Mouse (Mus musculus) small intestine, adult 2 months (tissue): ENCODE data around the gene Myo1g.

Source experiments
- CTCF ChIP-seq: fragments of 200-500 bp; IDR thresholded peaks from 2 replicates; pipeline ENCODE4 v1.5.1; 2012; ENCODE audit warnings: low read depth, mild to moderate bottlenecking, control low read depth, inconsistent platforms, low read length, moderate library complexity, mixed read lengths; ENCODE audit not compliant: insufficient replicate concordance, insufficient read length; ENCODE audit errors: extremely low read depth
- POLR2A ChIP-seq: fragments of 200-500 bp; IDR thresholded peaks from 2 replicates; pipeline ENCODE4 v1.6.1; 2012; ENCODE audit warnings: low read depth, mild to moderate bottlenecking, control low read depth, inconsistent platforms, low read length, moderate library complexity

GRCm38 (mm10) chr11:6547037-6547680, 26.4 kb upstream of the Myo1g start:
- no peak for TF ChIP-seq CTCF
- TF ChIP-seq POLR2A = no peak
